Mouse (Mus musculus) bone marrow macrophage, adult 2 months (primary cell): Measurements from ENCODE around the gene Rhbdf2. TPM values are rescaled to one million over a fixed set of nuclear protein-coding genes. Genes with fewer than 3 reads are reported as not detected.

Experiments
- H3K27ac ChIP-seq: 2 replicates; pipeline ENCODE4 v1.5.1; 2012; ENCODE audit warnings: low read depth, low read length; ENCODE audit not compliant: insufficient read depth
- H3K4me1 ChIP-seq: 2 replicates; pipeline ENCODE4 v1.6.1; 2012; ENCODE audit warnings: low read length; ENCODE audit not compliant: control insufficient read depth, insufficient read depth
- H3K4me3 ChIP-seq: 2 replicates; pipeline ENCODE4 v1.5.1; 2012; ENCODE audit warnings: mild to moderate bottlenecking, low read length, moderate library complexity; ENCODE audit not compliant: insufficient read depth
- CTCF ChIP-seq: IDR thresholded peaks from 2 replicates; pipeline ENCODE4 v1.5.1; 2012; ENCODE audit warnings: low read depth, mild to moderate bottlenecking, low read length, moderate library complexity
- POLR2A ChIP-seq: IDR thresholded peaks from 2 replicates; pipeline ENCODE4 v1.6.1; 2012; ENCODE audit warnings: mild to moderate bottlenecking, low read depth, low read length, borderline replicate concordance
- polyA plus RNA-seq: library from polyadenylated mRNA; stranded (reverse); fragments of >200 nt; gene quantifications from 2 replicates; pipeline ENCODE4 v1.2.4, GENCODE M21; 2012; ENCODE audit not compliant: missing spikeins, insufficient read depth, insufficient read length

Rhbdf2 gene
- polyA plus RNA-seq, 1 experiment, result 37.5 TPM

GRCm38 (mm10) chr11:116589574-116589973 lies 37.2 kb downstream of the Rhbdf2 start:
- TF ChIP-seq CTCF (no peak), POLR2A (no peak)
- Histone ChIP-seq H3K4me1 (no peaks in the 10 kb centered on the region), H3K27ac (no peak overlapping the region)

DNA sequence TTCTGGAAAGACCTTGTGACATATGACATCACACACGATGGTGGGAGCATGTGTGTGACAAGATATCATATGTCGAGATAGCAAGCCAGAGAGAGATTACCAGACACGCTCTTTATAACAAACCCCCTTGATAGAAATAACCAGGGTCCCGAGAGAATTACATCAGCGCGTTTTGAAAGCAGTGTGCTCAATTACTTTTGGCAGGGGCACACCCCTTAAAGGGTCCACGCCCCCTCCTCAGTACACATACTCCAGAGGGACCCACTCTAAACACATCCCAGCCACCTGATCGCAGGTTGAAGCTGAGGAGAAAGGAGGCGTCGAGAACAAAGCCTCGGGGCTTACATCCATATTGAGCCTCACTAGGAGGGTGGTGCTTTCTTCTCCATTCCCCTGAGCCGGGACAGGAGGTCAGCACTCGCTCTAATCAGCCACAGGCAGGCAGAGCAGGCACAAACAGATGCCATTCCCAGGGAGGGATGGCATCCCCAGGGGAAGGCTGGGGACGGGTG lies 37.7 kb downstream of the Rhbdf2 start:
- H3K4me1 ChIP-seq, result no peaks in the 10 kb centered on the region
- TF ChIP-seq POLR2A, result no peak
- no peak for TF ChIP-seq CTCF
- no peak overlapping the region for H3K27ac ChIP-seq
- no peak overlapping the region for H3K4me3 ChIP-seq

More at GRCm38 (mm10) chr11:116589574-116589973, 37.2 kb downstream of the Rhbdf2 start:
- H3K4me3 ChIP-seq, result no peak overlapping the region

- Histone ChIP-seq H3K27ac (no peak overlapping the region), H3K4me3 (no peak overlapping the region), H3K4me1 (no peaks in the 10 kb centered on the region)
- peak; percentile 99 for TF ChIP-seq CTCF
- no peak for TF ChIP-seq POLR2A
Observed at GRCm38 (mm10) chr11:116586801-116587631, 39.8 kb downstream of the Rhbdf2 start.

GRCm38 (mm10) chr11:116586310-116586709 lies 40.5 kb downstream of the Rhbdf2 start, which contains the start of gene Aanat:
Aanat (plus strand) TSS chr11:116586432.
- no peak within 1 kb of the TSS for H3K27ac ChIP-seq
- TF ChIP-seq CTCF (no peak), POLR2A (no peak)
- no peak within 1 kb of the TSS for H3K4me3 ChIP-seq
- H3K4me1 ChIP-seq, result no peaks in the 10 kb centered on the region

GRCm38 (mm10) chr11:116585682-116586081 lies 41.1 kb downstream of the Rhbdf2 start:
- TF ChIP-seq CTCF (no peak), POLR2A (no peak)
- no peak overlapping the region for H3K27ac ChIP-seq
- H3K4me1 ChIP-seq, result no peaks in the 10 kb centered on the region
- H3K4me3 ChIP-seq, result no peak overlapping the region

DNA sequence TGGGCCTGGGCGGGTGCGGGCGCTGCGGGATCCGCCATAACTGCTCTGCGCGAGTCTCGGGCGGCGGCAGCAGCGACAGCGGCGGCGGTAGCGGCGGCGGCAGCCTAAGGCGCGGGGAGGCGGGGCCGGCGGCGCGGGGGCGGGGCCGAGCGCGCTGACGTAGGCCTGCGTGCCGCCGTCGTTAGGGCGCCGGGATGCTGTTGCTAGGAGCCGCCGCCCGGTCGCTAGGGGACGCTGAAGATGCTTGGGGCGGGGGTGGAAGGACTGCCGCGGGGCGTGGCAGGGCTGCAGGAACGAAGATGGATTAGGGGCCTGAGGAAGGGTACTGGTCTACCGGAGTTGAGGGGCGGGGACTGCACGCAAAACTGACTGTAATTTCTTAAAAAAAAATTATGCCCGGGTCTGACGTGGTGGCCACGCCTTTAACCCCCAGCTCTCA lies 45.4 kb downstream of the Rhbdf2 start, which contains the start of gene Ube2o:
TSS of gene Ube2o (minus strand) at position 72 of the 439 bp plus-strand sequence.
- TF ChIP-seq POLR2A, result no peak
- TF ChIP-seq CTCF, result no peak
- no peak within 1 kb of the TSS for H3K27ac ChIP-seq
- peak within 1 kb of the TSS; percentile 95 for H3K4me3 ChIP-seq
- H3K4me1 ChIP-seq, result peaks cover 7% of the 10 kb centered on the region

DNA sequence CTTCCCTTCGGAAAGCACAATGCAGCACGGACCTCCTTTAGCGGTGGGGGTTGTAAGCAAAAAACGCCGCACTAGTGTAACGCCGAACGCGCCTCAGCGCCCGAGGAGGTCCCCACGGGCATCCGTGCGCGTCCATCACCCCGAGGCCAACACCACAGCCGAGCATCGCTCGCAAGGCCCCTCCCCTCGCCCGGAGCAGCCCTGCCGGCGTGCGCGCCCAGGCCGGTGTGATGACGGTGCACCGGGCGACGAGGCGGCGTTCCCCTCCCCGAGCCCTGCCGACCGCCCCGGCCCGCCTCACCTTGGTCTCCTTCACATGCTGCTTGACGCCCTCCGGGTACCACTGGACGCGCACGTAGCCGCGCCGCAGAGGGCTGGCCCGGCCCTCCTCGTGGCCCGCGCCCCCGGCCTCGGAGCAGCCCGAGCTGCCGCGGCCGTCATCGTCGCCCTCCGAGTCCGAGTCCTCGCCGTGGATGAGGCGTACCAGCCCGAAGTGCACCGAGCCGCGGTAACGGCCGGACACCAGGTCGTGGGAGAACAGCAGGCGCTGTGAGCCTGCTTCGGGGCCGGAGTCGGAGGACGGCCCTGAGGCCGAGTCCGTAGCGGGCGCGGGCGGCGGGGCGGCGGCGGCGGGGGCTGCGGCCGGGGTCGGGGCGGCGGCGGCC lies 46.0 kb downstream of the Rhbdf2 start:
- no peak for TF ChIP-seq POLR2A
- no peak for TF ChIP-seq CTCF
- Histone ChIP-seq H3K4me1 (peaks cover 7% of the 10 kb centered on the region), H3K27ac (no peak overlapping the region), H3K4me3 (peak overlapping the region; percentile 95)

- Histone ChIP-seq H3K4me1 (peaks cover 7% of the 10 kb centered on the region), H3K4me3 (peak overlapping the region; percentile 95), H3K27ac (no peak overlapping the region)
- TF ChIP-seq CTCF, result no peak
- no peak for TF ChIP-seq POLR2A
Observed at GRCm38 (mm10) chr11:116580031-116580652, 46.7 kb downstream of the Rhbdf2 start.

DNA sequence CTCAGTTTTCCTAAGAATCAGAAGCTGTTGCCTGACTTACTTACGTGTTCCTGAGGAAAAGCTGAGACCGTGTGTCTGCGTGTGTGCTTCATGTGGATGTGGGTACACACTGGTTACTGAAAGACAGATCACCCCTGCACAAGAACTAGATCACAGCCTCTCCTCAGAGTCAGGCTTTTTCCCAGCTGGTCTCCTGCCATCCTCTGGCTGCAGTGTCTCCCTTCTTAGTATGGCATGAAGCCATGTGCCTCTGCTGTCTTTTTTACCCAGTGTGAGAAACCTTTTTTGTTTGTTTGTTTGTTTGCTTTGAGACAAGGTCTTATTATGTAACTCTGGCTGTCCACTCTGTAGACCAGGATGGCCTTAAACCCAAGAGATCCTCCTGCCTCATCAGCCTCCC lies 47.5 kb downstream of the Rhbdf2 start:
- Histone ChIP-seq H3K4me1 (peaks cover 10% of the 10 kb centered on the region), H3K27ac (no peak overlapping the region), H3K4me3 (no peak overlapping the region)
- TF ChIP-seq POLR2A (no peak), CTCF (no peak)
